Mouse (Mus musculus) embryonic facial prominence, embryonic 11.5 days (tissue): ENCODE measurements around the gene Entpd2. TPM values are rescaled to one million over a fixed set of nuclear protein-coding genes. Genes with fewer than 3 reads are reported as not detected.

Experiments
- ATAC-seq: fragments of 200-750 bp; cut with Nextera tagmentation; replicated peaks from 2 replicates; pipeline ENCODE4 v1.8.0; 2017; ENCODE audit warnings: low read depth; ENCODE audit not compliant: insufficient number of reproducible peaks, low FRiP score, low TSS enrichment
- DNase-seq: peaks from one replicate; pipeline ENCODE4 v3.0.0-alpha.2; 2015; ENCODE audit warnings: low spot score
- H3K27ac ChIP-seq: fragments of 300-500 bp; sonication (generic); replicated peaks from 2 replicates; pipeline ENCODE4 v1.5.1; 2014; ENCODE audit warnings: mild to moderate bottlenecking, low read depth, low read length, control low read depth
- H3K27me3 ChIP-seq: fragments of 300-500 bp; sonication (generic); 2 replicates; pipeline ENCODE4 v1.6.1; 2014; ENCODE audit warnings: mild to moderate bottlenecking, low read length, moderate library complexity, mixed read lengths; ENCODE audit not compliant: control insufficient read depth, insufficient read depth
- H3K36me3 ChIP-seq: fragments of 300-500 bp; sonication (generic); replicated peaks from 2 replicates; pipeline ENCODE4 v1.6.1; 2014; ENCODE audit warnings: low read depth, mild to moderate bottlenecking, low read length, moderate library complexity, mixed read lengths; ENCODE audit not compliant: control insufficient read depth, insufficient read depth
- H3K4me1 ChIP-seq: fragments of 300-500 bp; sonication (generic); 2 replicates; pipeline ENCODE4 v1.6.1; 2014; ENCODE audit warnings: low read length, mixed read lengths; ENCODE audit not compliant: control insufficient read depth, insufficient read depth
- H3K4me2 ChIP-seq: fragments of 300-500 bp; sonication (generic); 2 replicates; pipeline ENCODE4 v1.6.1; 2014; ENCODE audit warnings: low read depth, mild to moderate bottlenecking, control low read depth, low read length, moderate library complexity
- H3K4me3 ChIP-seq: fragments of 300-500 bp; sonication (generic); 2 replicates; pipeline ENCODE4 v1.5.1; 2014; ENCODE audit warnings: low read depth, low read length, control low read depth
- H3K9ac ChIP-seq: fragments of 300-500 bp; sonication (generic); replicated peaks from 2 replicates; pipeline ENCODE4 v1.6.1; 2014; ENCODE audit warnings: mild to moderate bottlenecking, control low read depth, low read length
- H3K9me3 ChIP-seq: fragments of 300-500 bp; sonication (generic); replicated peaks from 2 replicates; pipeline ENCODE4 v1.6.1; 2016; ENCODE audit warnings: mild to moderate bottlenecking, low read length, inconsistent platforms, mixed read lengths; ENCODE audit not compliant: control insufficient read depth
- WGBS: fragments of 180-500 bp; shearing (Covaris S2); extraction: QIAGEN DNeasy Blood & Tissue Kit; methylation state at CpG from one replicate; pipeline ENCODE4 v1.1.7; 2014; 5-methylcytosine and 5-hydroxymethylcytosine counted together
- polyA plus RNA-seq: library from polyadenylated mRNA; unstranded; fragments of >200 nt; fragmentation: Nextera tagmentation; extraction: Ambion mirVana; gene quantifications from 2 replicates; pipeline ENCODE4 v1.2.1, GENCODE M21; 2014

Entpd2 gene
- polyA plus RNA-seq, result 0.10 and 0.28 TPM in 2 replicates

GRCm38 (mm10) chr2:25395721-25396596, at the start of gene Entpd2:
Gene Entpd2 (plus strand): TSS chr2:25395874.
- ATAC-seq (no peak), DNase-seq (peak; percentile 43)
- Histone ChIP-seq H3K9me3 (no peaks in the 10 kb centered on the region), H3K36me3 (no peaks in the 10 kb centered on the region), H3K27me3 (peaks cover 31% of the 10 kb centered on the region), H3K9ac (peak within 1 kb of the TSS; percentile 32), H3K4me1 (peaks cover 5% of the 10 kb centered on the region), H3K4me2 (peak within 1 kb of the TSS; percentile 70), H3K4me3 (peak within 1 kb of the TSS; percentile 32), H3K27ac (no peak within 1 kb of the TSS)
- 2% methylated on average over 57 of the region's 57 CpGs for WGBS

DNA sequence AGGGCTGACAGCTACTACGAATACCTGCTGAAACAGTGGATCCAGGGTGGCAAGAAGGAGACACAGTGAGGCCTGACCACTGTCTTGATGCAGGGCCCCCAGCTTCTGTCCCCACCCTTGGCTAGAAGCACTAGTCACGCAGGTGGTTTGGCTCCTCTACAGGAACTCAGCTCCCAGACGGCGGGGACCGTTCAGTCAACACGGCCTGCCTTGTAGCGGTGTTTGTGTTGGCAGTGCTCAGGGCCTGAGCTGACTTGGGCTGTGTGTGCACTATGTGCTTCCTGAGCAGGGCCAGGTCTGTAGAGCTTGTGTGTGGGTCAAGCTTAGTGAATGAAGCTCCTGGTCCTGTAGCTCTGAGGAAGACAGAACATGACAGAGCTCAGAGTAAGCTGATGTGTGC, 47.5 kb upstream of the Entpd2 start:
- DNase-seq (no peak), ATAC-seq (no peak)
- Histone ChIP-seq H3K4me3 (no peak overlapping the region), H3K4me2 (no peak overlapping the region), H3K27ac (no peak overlapping the region), H3K9ac (no peak overlapping the region), H3K4me1 (no peaks in the 10 kb centered on the region), H3K36me3 (peaks cover 30% of the 10 kb centered on the region), H3K27me3 (no peaks in the 10 kb centered on the region), H3K9me3 (no peaks in the 10 kb centered on the region)
- 98% methylated on average over 7 of the region's 7 CpGs for WGBS

DNA sequence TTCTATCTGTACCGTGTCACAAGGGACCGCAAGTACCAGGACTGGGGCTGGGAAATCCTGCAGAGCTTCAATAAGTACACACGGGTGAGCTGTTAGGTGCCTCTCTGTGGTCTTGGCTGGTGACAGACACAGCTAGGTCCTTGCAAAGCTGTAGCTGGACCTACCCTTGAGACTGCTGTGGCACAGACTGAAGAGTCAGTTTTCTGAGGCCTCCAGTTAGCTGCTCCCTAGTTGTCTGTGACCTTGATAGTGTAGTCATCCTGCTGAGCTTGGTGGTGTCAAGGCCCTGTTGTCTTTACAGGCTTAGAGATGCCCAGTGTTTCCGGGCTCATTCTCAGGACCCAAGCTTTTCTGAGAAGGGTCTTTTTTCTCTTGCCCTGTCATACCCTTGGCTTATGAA, 46.2 kb upstream of the Entpd2 start:
- WGBS, result 87% methylated on average over 4 of the region's 4 CpGs
- Histone ChIP-seq H3K27me3 (no peaks in the 10 kb centered on the region), H3K4me1 (no peaks in the 10 kb centered on the region), H3K9me3 (no peaks in the 10 kb centered on the region), H3K4me2 (no peak overlapping the region), H3K36me3 (peaks cover 25% of the 10 kb centered on the region), H3K4me3 (no peak overlapping the region), H3K9ac (no peak overlapping the region), H3K27ac (no peak overlapping the region)
- no peak for DNase-seq
- ATAC-seq, result no peak

- Histone ChIP-seq H3K9me3 (no peaks in the 10 kb centered on the region), H3K27ac (no peak overlapping the region), H3K27me3 (no peaks in the 10 kb centered on the region), H3K4me3 (no peak overlapping the region), H3K9ac (no peak overlapping the region), H3K36me3 (peaks cover 19% of the 10 kb centered on the region), H3K4me1 (peaks cover 4% of the 10 kb centered on the region; the same call in 1 of the 2 replicates), H3K4me2 (no peak overlapping the region)
- 97% methylated on average over 3 of the region's 3 CpGs for WGBS
- ATAC-seq (no peak), DNase-seq (no peak)
Measured at GRCm38 (mm10) chr2:25350701-25351100, 45.0 kb upstream of the Entpd2 start.

- Histone ChIP-seq H3K27me3 (no peaks in the 10 kb centered on the region), H3K4me3 (no peak overlapping the region), H3K27ac (no peak overlapping the region), H3K4me2 (no peak overlapping the region), H3K9ac (no peak overlapping the region), H3K9me3 (no peaks in the 10 kb centered on the region), H3K36me3 (peaks cover 9% of the 10 kb centered on the region), H3K4me1 (peaks cover 4% of the 10 kb centered on the region; the same call in 1 of the 2 replicates)
- WGBS, result 88% methylated on average over 6 of the region's 6 CpGs
- ATAC-seq, result no peak
- DNase-seq, result no peak
Measured at GRCm38 (mm10) chr2:25354211-25354610, 41.5 kb upstream of the Entpd2 start.

- H3K36me3 ChIP-seq, result no peaks in the 10 kb centered on the region; the same call in 1 of the 2 replicates
- peak overlapping the region; percentile 81 for H3K4me2 ChIP-seq
- H3K9ac ChIP-seq, result peak overlapping the region; percentile 51
- ATAC-seq, result no peak
- H3K27ac ChIP-seq, result no peak overlapping the region
- WGBS, result 36% methylated on average over 18 of the region's 18 CpGs
- H3K4me1 ChIP-seq, result peaks cover 4% of the 10 kb centered on the region; the same call in 1 of the 2 replicates
- peak overlapping the region; percentile 47 for H3K4me3 ChIP-seq
- DNase-seq, result no peak
- no peaks in the 10 kb centered on the region for H3K9me3 ChIP-seq
- no peaks in the 10 kb centered on the region for H3K27me3 ChIP-seq
Measured at GRCm38 (mm10) chr2:25355419-25356066, 40.1 kb upstream of the Entpd2 start.

- 7% methylated on average over 13 of the region's 13 CpGs for WGBS
- Histone ChIP-seq H3K27ac (no peak within 1 kb of the TSS), H3K4me3 (peak within 1 kb of the TSS; percentile 47), H3K4me2 (peak within 1 kb of the TSS; percentile 81), H3K4me1 (peaks cover 4% of the 10 kb centered on the region; the same call in 1 of the 2 replicates), H3K9ac (peak within 1 kb of the TSS; percentile 63), H3K27me3 (no peaks in the 10 kb centered on the region), H3K9me3 (no peaks in the 10 kb centered on the region), H3K36me3 (no peaks in the 10 kb centered on the region; the same call in 1 of the 2 replicates)
- DNase-seq, result peak; percentile 90
- ATAC-seq, result peak; percentile 60
Measured at GRCm38 (mm10) chr2:25356208-25357079, 39.2 kb upstream of the Entpd2 start, which contains the start of gene Dpp7. Gene Dpp7 (minus strand): TSS chr2:25356359.
